Mouse (Mus musculus) right cerebral cortex, adult 2 months (tissue): Measurements from ENCODE around the gene Celf2.

Experiments
- DNase-seq, 2 experiments: peaks; one replicate each; pipeline ENCODE4 v3.0.0; 2021 to 2022; ENCODE audit warnings: low spot score in 2 of 2

Gene Celf2

DNA sequence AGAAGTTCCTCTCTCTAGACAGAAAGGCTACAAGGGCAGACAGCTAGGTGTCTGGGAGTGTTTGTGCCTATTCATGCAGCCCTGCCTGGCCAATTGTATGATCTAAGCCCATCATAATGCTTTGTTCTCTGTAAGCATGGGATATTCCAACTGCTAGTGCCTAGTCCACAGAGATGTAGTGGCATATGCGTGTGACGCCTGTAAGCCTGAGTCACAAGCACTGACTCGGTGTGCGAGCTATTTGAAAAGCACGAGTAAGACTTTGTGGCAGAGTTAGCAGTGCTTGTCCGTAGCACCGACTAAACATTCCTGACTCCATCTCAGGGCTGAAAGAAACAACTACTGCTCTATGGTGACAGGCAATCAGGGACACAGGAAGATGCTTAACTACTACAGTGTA is 960.1 kb downstream of the Celf2 start:
- no peak for DNase-seq

DNA sequence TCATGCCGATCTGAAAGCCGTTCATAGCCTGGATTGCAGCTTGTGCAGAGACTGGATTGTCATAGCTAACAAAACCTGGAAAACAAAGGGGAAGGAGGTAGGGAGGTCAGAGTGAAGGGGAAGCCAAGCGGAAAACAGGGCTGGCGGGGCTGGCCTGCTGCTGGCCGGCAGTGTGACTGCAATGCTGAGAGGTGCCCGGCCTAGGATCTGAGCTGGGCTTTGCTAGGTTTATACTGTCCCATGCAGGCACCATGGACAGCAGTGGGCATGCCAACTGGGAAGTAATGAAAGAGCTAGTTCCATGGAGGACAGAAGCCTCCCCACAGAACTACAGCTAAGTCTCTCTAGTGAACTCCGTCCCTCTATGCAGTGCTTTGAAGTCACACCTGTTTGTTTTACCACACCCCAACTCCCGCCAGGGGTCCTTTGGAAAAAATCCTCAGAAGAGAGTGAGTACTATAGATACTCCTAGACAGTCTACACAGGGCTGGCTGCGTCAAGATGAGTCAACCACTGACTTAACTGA is 962.2 kb downstream of the Celf2 start:
- no peak for DNase-seq

GRCm38 (mm10) chr2:6546462-6547138 is 962.8 kb downstream of the Celf2 start:
- DNase-seq = no peak

DNA sequence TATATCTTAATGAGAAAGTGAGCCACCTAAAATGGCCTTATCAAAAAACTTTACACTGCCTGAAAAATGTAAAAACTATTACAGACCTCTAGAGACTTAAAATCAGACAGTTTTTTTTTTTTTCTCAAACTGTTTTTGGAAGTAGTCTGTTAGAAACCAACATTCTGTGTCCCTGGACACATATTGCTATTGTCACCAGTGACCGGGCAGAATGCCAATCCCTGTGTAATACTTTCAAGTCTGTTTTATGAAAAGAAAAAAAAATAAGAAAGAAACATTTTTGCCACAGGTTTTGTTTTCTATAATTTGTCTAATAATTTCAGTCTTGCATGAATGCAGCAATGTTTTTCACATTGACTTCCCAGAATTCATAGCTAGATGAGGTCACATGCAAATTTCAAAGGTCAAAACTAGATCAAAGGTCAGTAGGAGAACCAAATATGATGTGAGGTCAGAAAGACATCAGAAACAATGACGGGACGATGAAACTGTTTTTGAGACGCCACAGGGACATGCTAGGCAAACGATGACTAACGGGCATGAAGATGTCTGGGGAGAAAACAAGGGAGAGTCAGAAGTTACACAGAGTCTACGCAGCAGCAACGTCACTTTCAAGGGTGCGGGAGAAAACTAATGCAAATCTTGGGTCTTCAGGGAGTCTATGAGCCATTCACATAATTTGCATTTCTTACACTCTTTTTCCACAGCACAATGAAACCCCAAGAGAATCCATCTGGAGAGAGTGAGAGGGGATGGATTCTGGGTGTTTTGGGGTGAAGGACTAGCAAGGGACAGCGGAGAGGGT is 964.0 kb downstream of the Celf2 start:
- no peak for DNase-seq

GRCm38 (mm10) chr2:6543650-6544049 is 965.7 kb downstream of the Celf2 start:
- DNase-seq = no peak

- DNase-seq = peak in 1 of 2 experiments; percentile 1
These were observed 966.7 kb downstream of the Celf2 start for GRCm38 (mm10) chr2:6542556-6543180.

DNA sequence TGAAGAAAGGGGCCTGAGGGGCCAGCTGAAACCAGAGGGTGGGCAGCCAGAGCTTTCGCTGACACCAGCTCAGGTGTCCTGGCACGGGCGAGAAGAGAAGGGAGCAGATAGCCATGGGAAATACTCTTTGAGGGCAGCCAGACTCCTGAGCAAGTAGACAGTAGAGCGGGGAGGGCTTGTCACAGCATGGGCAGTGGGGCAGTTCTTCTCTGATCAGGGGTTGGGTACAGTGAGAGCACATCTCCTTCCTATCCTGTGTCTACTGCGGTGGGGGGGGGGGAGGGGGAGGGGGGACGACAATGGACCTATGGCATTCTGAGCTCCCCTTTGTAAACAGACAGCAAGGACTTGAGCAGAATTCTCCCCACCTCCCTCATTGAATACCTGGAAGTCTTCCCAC is 968.5 kb downstream of the Celf2 start:
- no peak for DNase-seq

GRCm38 (mm10) chr2:6540092-6540491 is 969.3 kb downstream of the Celf2 start:
- DNase-seq = no peak

DNA sequence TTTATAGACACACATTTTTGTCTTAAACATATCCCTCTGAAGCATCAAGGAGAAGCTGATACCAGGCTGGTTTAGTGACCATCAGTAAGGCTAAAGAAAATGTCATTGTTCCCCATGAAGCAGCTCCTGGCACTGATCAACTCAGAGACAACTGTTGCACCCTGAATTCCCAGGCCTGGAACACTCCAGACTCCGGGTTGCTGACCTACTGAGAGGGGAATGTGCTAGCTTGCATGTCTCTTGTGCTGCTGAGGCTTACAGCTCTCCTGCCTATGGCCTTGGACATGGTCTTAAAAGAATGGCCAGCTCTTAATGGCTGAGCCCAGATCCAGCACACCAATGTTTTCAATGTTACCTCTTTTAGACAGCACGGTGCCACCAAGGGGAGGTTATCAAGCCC is 970.9 kb downstream of the Celf2 start:
- DNase-seq = no peak

- no peak for DNase-seq
These were observed 971.3 kb downstream of the Celf2 start for GRCm38 (mm10) chr2:6538031-6538430.

DNA sequence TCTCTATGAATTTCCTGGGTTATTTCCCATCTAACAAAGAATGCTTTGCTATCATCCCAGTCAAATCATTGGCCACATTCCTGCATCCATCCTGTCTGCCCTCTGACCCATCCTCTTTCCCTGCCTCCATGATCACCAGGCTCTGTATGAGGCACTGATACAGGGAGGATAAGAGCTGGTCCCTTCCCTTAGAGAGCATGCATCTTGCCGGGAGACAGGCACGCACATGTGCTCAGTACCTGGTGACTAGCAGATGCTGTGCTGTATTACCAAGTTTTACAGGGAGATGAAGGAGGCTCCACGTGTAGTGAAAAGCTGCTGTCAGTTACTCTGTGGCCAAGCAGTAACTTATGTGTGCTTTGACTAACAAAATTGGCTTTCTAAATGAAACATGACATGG is 972.0 kb downstream of the Celf2 start:
- no peak for DNase-seq

DNA sequence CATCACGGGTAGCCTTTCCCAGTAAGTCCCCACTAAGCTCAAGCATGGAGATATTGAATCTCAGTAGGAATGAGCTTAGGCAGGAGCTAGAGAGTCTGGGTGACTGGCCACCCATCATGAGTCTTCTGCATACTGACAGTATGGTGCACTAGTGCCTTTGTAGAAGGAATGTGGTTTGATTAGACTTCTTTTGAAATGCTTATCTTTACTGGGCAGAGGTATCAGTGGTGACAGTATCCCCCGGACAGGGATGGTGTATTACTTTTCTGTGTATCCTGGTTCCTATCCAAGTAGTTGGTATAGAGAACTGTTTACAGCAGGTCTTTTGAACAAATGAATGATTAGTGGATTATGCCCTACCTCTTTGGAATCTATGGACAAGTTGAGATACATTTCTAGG is 973.0 kb downstream of the Celf2 start:
- DNase-seq = no peak

GRCm38 (mm10) chr2:6532341-6532740 is 977.0 kb downstream of the Celf2 start:
- DNase-seq = no peak

- DNase-seq = no peak
These were observed 981.3 kb downstream of the Celf2 start for GRCm38 (mm10) chr2:6528076-6528475.

DNA sequence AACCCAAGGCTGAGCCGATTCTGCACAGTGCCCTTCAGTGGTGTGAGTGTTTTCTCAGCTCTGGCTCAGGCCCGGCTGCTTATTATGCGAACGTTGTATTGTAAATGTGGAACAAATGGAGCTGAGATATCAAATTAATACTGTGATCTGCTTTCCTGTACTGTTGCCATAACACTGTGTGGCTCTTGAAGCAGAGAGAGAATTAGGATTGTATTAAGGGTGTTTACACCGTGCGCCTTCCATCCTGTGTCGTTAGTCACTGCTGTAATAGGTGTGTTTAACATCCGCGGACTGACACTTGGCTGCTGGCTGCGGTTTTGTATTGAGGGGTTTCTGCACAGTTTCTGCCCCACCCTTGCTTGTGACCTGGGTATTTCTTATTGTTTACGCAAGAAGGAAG is 982.5 kb downstream of the Celf2 start:
- no peak for DNase-seq

DNA sequence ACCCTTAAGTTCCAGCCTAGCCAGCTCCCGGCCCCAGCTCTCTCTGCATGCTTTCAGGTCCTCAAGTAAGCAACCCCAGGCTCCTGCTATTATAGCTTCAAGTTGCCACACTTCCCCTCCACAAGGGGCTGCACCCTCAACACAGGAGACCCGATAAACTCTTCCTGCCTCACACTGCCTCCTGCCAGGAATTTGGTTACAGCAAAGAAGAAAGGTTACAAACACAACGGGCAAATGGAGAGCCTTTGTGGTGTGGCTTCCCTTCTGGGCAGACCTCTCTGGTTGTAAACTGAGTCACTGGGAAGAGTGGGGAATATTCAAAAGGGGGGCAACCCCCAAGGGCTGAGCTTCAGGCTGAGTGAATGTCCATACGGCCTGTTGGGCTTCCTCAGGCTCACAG is 983.1 kb downstream of the Celf2 start:
- DNase-seq = no peak

- DNase-seq = no peak
These were observed 985.5 kb downstream of the Celf2 start for GRCm38 (mm10) chr2:6523924-6524300.

- no peak for DNase-seq
These were observed 986.0 kb downstream of the Celf2 start for GRCm38 (mm10) chr2:6523261-6523923.

- DNase-seq = no peak
These were observed 987.0 kb downstream of the Celf2 start for GRCm38 (mm10) chr2:6522411-6522810.

- no peak for DNase-seq
These were observed 996.2 kb downstream of the Celf2 start for GRCm38 (mm10) chr2:6513176-6513575.

DNA sequence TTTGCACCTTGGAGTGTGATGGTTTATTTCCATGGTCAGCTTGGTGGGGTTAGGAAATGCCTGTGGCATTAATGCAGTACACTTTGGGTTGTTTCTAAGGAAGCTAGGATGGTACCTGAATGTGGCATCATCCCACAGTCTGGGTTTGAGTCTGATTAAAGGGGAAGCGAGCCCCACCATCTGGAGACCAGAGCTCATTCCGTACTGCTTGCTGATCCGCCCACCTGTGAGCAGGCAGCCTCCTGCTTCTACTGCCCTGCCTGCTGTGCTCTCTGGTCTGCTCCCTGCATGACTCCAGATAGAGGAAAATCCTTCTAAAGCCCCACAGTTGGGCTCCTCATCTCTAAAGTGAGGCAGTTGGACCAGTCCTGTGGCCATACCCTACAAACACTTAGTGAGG is 1002.3 kb downstream of the Celf2 start:
- no peak for DNase-seq
